Mouse (Mus musculus) heart, embryonic 14.5 days (tissue): ENCODE results near the gene Zfp872. TPM values are rescaled to one million over a fixed set of nuclear protein-coding genes. Genes with fewer than 3 reads are reported as not detected.

Experiments used
- ATAC-seq: fragments of 200-750 bp; cut with Nextera tagmentation; 2 replicates; pipeline ENCODE4 v1.8.0; 2017; ENCODE audit warnings: low read depth, moderate TSS enrichment; ENCODE audit not compliant: insufficient number of reproducible peaks, insufficient read depth, low FRiP score
- H3K27ac ChIP-seq, 2 experiments: fragments of 200-500 bp in 1 of 2; fragments of 300-500 bp in 1 of 2; sonication (generic) in 1 of 2; replicated peaks in 1 of 2; 2 replicates each; pipeline ENCODE4 v1.5.1; 2012 to 2014; ENCODE audit warnings: low read depth in 2 of 2, low read length in 2 of 2, control low read depth in 1 of 2, mild to moderate bottlenecking in 1 of 2, mixed read lengths in 1 of 2; ENCODE audit not compliant: control insufficient read depth in 1 of 2, insufficient read depth in 1 of 2
- H3K27me3 ChIP-seq: fragments of 300-500 bp; sonication (generic); 2 replicates; pipeline ENCODE4 v1.6.1; 2014; ENCODE audit warnings: mild to moderate bottlenecking, low read length, control low read depth; ENCODE audit not compliant: control insufficient read depth, insufficient read depth
- H3K36me3 ChIP-seq: fragments of 300-500 bp; sonication (generic); 2 replicates; pipeline ENCODE4 v1.6.1; 2014; ENCODE audit warnings: mild to moderate bottlenecking, control low read depth, low read length, mixed read lengths; ENCODE audit not compliant: control insufficient read depth, insufficient read depth
- H3K4me1 ChIP-seq, 2 experiments: fragments of 200-500 bp in 1 of 2; fragments of 300-500 bp in 1 of 2; sonication (generic) in 1 of 2; 2 replicates each; pipeline ENCODE4 v1.6.1; 2012 to 2014; ENCODE audit warnings: low read length in 2 of 2, control low read depth in 1 of 2, mixed read lengths in 1 of 2; ENCODE audit not compliant: control insufficient read depth in 2 of 2, insufficient read depth in 2 of 2
- H3K4me2 ChIP-seq: fragments of 300-500 bp; sonication (generic); 2 replicates; pipeline ENCODE4 v1.6.1; 2014; ENCODE audit warnings: mild to moderate bottlenecking, low read length
- H3K4me3 ChIP-seq, 2 experiments: fragments of 200-500 bp in 1 of 2; fragments of 300-500 bp in 1 of 2; sonication (generic) in 1 of 2; 2 replicates each; pipeline ENCODE4 v1.5.1; 2012 to 2014; ENCODE audit warnings: low read length in 2 of 2, mild to moderate bottlenecking in 2 of 2, control low read depth in 1 of 2, low read depth in 1 of 2, moderate library complexity in 1 of 2; ENCODE audit not compliant: control insufficient read depth in 1 of 2, insufficient read depth in 1 of 2
- H3K9ac ChIP-seq: fragments of 300-500 bp; sonication (generic); 2 replicates; pipeline ENCODE4 v1.6.1; 2014; ENCODE audit warnings: mild to moderate bottlenecking, low read length
- H3K9me3 ChIP-seq: fragments of 300-500 bp; sonication (generic); 2 replicates; pipeline ENCODE4 v1.6.1; 2016; ENCODE audit warnings: low read length, control low read depth; ENCODE audit not compliant: control insufficient read depth
- WGBS: fragments of 180-500 bp; shearing (Covaris S2); extraction: QIAGEN DNeasy Blood & Tissue Kit; methylation state at CpG from one replicate; pipeline ENCODE4 v1.1.7; 2014; 5-methylcytosine and 5-hydroxymethylcytosine counted together
- polyA plus RNA-seq: library from polyadenylated mRNA; unstranded; fragments of >200 nt; fragmentation: Nextera tagmentation; extraction: Ambion mirVana; gene quantifications from 2 replicates; pipeline ENCODE4 v1.2.1, GENCODE M21; 2014

Gene Zfp872
- polyA plus RNA-seq, 1 experiment from 2014 or later = 0.28 TPM

- 24% methylated on average over 5 of the region's 5 CpGs for WGBS
- no peaks in the 10 kb centered on the region for H3K36me3 ChIP-seq
- no peaks in the 10 kb centered on the region for H3K27me3 ChIP-seq
- H3K4me2 ChIP-seq = no peak overlapping the region
- H3K9ac ChIP-seq = no peak overlapping the region
- no peak overlapping the region for H3K27ac ChIP-seq
- H3K4me1 ChIP-seq = no peaks in the 10 kb centered on the region
- no peak overlapping the region for H3K4me3 ChIP-seq
- ATAC-seq = no peak
- H3K9me3 ChIP-seq = peaks cover 27% of the 10 kb centered on the region
These were observed 8.5 kb downstream of the Zfp872 start for GRCm38 (mm10) chr9:22196412-22196811.

GRCm38 (mm10) chr9:22213785-22214194, 25.9 kb downstream of the Zfp872 start:
- H3K36me3 ChIP-seq = no peaks in the 10 kb centered on the region
- ATAC-seq = no peak
- 61% methylated on average over 2 of the region's 2 CpGs for whole genome bisulfite sequencing
- no peaks in the 10 kb centered on the region for H3K9me3 ChIP-seq
- no peak overlapping the region for H3K4me2 ChIP-seq
- H3K27ac ChIP-seq = no peak overlapping the region
- no peak overlapping the region for H3K9ac ChIP-seq
- H3K4me1 ChIP-seq = no peaks in the 10 kb centered on the region
- no peak overlapping the region for H3K4me3 ChIP-seq
- H3K27me3 ChIP-seq = no peaks in the 10 kb centered on the region

GRCm38 (mm10) chr9:22214549-22214948, 26.7 kb downstream of the Zfp872 start:
- 78% methylated on average over 2 of the region's 2 CpGs for WGBS

GRCm38 (mm10) chr9:22216705-22217104, 28.8 kb downstream of the Zfp872 start:
- H3K4me1 ChIP-seq = no peaks in the 10 kb centered on the region
- no peaks in the 10 kb centered on the region for H3K36me3 ChIP-seq
- no peak overlapping the region for H3K27ac ChIP-seq
- no peak overlapping the region for H3K4me3 ChIP-seq
- no peak for ATAC-seq
- no peaks in the 10 kb centered on the region for H3K9me3 ChIP-seq
- no peak overlapping the region for H3K9ac ChIP-seq
- H3K4me2 ChIP-seq = no peak overlapping the region
- 52% methylated on average over 3 of the region's 3 CpGs for WGBS
- no peaks in the 10 kb centered on the region for H3K27me3 ChIP-seq

More at GRCm38 (mm10) chr9:22214549-22214948, 26.7 kb downstream of the Zfp872 start:
- ATAC-seq = no peak
- Histone ChIP-seq H3K27me3 (no peaks in the 10 kb centered on the region), H3K4me3 (no peak overlapping the region), H3K36me3 (no peaks in the 10 kb centered on the region), H3K9ac (no peak overlapping the region), H3K4me1 (no peaks in the 10 kb centered on the region), H3K9me3 (no peaks in the 10 kb centered on the region), H3K27ac (no peak overlapping the region), H3K4me2 (no peak overlapping the region)

- peak; percentile 50; the same call in 1 of the 2 replicates for ATAC-seq
- Histone ChIP-seq H3K4me3 (no peak overlapping the region), H3K9me3 (no peaks in the 10 kb centered on the region), H3K4me2 (no peak overlapping the region), H3K27ac (no peak overlapping the region), H3K4me1 (no peaks in the 10 kb centered on the region), H3K9ac (no peak overlapping the region), H3K36me3 (no peaks in the 10 kb centered on the region), H3K27me3 (no peaks in the 10 kb centered on the region)
- WGBS = 29% methylated on average over 8 of the region's 8 CpGs
These were observed 30.1 kb downstream of the Zfp872 start for GRCm38 (mm10) chr9:22217858-22218493.

GRCm38 (mm10) chr9:22224066-22224465, 36.2 kb downstream of the Zfp872 start:
- Histone ChIP-seq H3K4me2 (no peak overlapping the region), H3K4me1 (peaks cover 0 to 5% of the 10 kb centered on the region in 2 experiments; a peak in 1 of 4 replicates), H3K36me3 (0 out of 2 replicates have a peak, but pooled peaks cover 3% of the 10 kb centered on the region), H3K27me3 (no peaks in the 10 kb centered on the region), H3K9ac (no peak overlapping the region), H3K27ac (no peak overlapping the region), H3K9me3 (no peaks in the 10 kb centered on the region), H3K4me3 (no peak overlapping the region)
- no peak for ATAC-seq
- 93% methylated on average over 4 of the region's 4 CpGs for WGBS

GRCm38 (mm10) chr9:22224536-22225503, 36.9 kb downstream of the Zfp872 start:
- no peaks in the 10 kb centered on the region for H3K9me3 ChIP-seq

More at GRCm38 (mm10) chr9:22224536-22225503, 36.9 kb downstream of the Zfp872 start:
- Histone ChIP-seq H3K4me3 (peak overlapping the region; percentile 81 to 88), H3K9ac (peak overlapping the region; percentile 86), H3K36me3 (0 out of 2 replicates have a peak, but pooled peaks cover 3% of the 10 kb centered on the region), H3K27ac (peak overlapping the region in 1 of 2 experiments; percentile 95; a peak in 3 of 4 replicates), H3K27me3 (no peaks in the 10 kb centered on the region), H3K4me1 (peaks cover 0 to 5% of the 10 kb centered on the region in 2 experiments; a peak in 1 of 4 replicates), H3K4me2 (peak overlapping the region; percentile 75)
- 25% methylated on average over 17 of the region's 17 CpGs for WGBS
- ATAC-seq = peak; percentile 5; the same call in 1 of the 2 replicates
